Mouse (Mus musculus): ENCODE results near the gene Hist1h3b. TPM values are rescaled to one million over a fixed set of nuclear protein-coding genes. Genes with fewer than 3 reads are reported as not detected.

The Hist1h3b gene
- polyA plus RNA-seq, 1 experiment: 4.7 TPM

DNA sequence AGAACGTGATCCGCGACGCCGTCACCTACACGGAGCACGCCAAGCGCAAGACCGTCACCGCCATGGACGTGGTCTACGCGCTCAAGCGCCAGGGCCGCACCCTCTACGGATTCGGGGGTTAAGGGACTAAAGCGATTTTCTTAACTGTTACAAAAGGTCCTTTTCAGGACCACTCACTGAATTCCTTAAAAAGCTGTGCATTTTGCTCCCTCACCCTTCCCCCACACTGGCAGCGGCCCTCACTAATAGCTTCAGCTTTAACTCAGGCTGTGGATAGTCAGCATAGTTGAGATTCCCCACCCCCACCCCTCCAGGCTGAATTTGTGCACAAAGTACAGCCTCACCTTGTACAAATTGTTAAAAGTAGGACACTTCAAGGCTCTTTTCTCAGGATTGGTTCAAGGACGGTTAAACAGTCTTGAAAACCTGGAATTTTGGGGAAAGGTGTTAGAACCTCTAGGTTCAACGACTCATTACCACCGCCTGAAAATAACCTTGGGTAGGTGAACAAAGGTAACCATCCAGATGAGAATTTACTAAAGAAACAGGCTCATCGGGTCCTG lies 5.2 kb downstream of the Hist1h3b start:
- no peaks in the 10 kb centered on the region for H3K27me3 ChIP-seq (ENCODE audit: control insufficient read depth, insufficient read depth, low read length)
- peak overlapping the region; percentile 81 for H3K27ac ChIP-seq (ENCODE audit: control insufficient read depth, insufficient read depth, low read depth, low read length)
- H3K4me1 ChIP-seq (ENCODE audit: control insufficient read depth, insufficient read depth, low read length): peaks cover 4% of the 10 kb centered on the region; the same call in 1 of the 2 replicates
- H3K36me3 ChIP-seq (ENCODE audit: control insufficient read depth, insufficient read depth, low read length): no peaks in the 10 kb centered on the region
- TF ChIP-seq POLR2A (IDR thresholded peaks at IDR 0.05; ENCODE audit: control insufficient read depth, low read depth, low read length) (no peak), CTCF (IDR thresholded peaks at IDR 0.05; ENCODE audit: control insufficient read depth, insufficient read depth, insufficient replicate concordance, low read depth, low read length) (no peak)
- peak overlapping the region; percentile 68 for H3K4me3 ChIP-seq (ENCODE audit: control insufficient read depth, low read depth, low read length)

DNA sequence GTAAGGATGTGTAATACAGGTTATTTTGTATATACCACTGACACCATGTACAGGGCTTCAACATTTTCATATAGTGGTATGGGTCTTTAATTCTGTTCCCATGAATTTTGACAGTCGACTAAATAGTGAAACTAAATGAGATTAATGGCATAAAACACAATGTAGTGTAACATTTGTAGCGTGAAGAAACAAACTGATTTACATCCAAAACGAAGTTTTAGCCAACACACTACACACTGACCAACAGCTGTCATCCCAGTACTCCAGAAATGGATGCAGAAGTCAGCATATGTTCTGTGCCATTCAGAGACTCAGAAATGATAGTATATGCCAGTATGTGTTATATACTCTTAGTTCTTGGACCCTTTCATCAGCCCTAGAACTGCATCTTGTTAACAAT lies 5.9 kb downstream of the Hist1h3b start:
- no peaks in the 10 kb centered on the region for H3K27me3 ChIP-seq (ENCODE audit: control insufficient read depth, insufficient read depth, low read length)
- H3K36me3 ChIP-seq (ENCODE audit: control insufficient read depth, insufficient read depth, low read length): no peaks in the 10 kb centered on the region
- no peak for TF ChIP-seq CTCF (IDR thresholded peaks at IDR 0.05; ENCODE audit: control insufficient read depth, insufficient read depth, insufficient replicate concordance, low read depth, low read length)
- no peak overlapping the region for H3K27ac ChIP-seq (ENCODE audit: control insufficient read depth, insufficient read depth, low read depth, low read length)
- H3K4me1 ChIP-seq (ENCODE audit: control insufficient read depth, insufficient read depth, low read length): peaks cover 2% of the 10 kb centered on the region; the same call in 1 of the 2 replicates
- no peak overlapping the region; the same call in 1 of the 2 replicates for H3K4me3 ChIP-seq (ENCODE audit: control insufficient read depth, low read depth, low read length)

DNA sequence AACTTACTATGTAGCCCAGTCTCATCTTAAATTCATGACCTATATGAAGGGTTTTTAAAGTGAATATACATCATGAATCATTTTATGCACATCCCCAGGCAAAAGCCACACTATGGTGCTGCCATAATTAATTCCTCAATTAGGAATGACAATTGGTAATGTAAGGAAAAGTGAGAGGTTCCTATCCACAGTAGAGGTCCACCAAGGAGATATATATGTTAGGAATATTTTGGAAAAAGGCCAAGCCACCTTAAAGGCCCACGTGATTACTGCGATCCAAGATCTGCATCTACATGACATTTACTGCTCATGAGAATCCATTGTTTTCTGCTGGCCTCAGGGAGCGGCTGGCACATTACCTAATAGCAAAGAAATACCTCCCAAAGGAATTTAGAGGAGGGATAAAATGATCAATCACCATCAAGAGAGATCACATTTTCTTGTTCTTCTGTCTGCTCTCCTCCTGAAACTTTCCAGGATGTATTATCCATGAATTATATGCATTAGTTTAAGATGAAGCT lies 7.2 kb downstream of the Hist1h3b start:
- H3K27me3 ChIP-seq (ENCODE audit: control insufficient read depth, insufficient read depth, low read length): no peaks in the 10 kb centered on the region
- peaks cover 6% of the 10 kb centered on the region for H3K4me1 ChIP-seq (ENCODE audit: control insufficient read depth, insufficient read depth, low read length)
- no peaks in the 10 kb centered on the region for H3K36me3 ChIP-seq (ENCODE audit: control insufficient read depth, insufficient read depth, low read length)
- no peak for TF ChIP-seq CTCF (IDR thresholded peaks at IDR 0.05; ENCODE audit: control insufficient read depth, insufficient read depth, insufficient replicate concordance, low read depth, low read length)
- TF ChIP-seq POLR2A (IDR thresholded peaks at IDR 0.05; ENCODE audit: control insufficient read depth, low read depth, low read length): no peak
- peak overlapping the region; percentile 50; the same call in 1 of the 2 replicates for H3K4me3 ChIP-seq (ENCODE audit: control insufficient read depth, low read depth, low read length)
- H3K27ac ChIP-seq (ENCODE audit: control insufficient read depth, insufficient read depth, low read depth, low read length): no peak overlapping the region

DNA sequence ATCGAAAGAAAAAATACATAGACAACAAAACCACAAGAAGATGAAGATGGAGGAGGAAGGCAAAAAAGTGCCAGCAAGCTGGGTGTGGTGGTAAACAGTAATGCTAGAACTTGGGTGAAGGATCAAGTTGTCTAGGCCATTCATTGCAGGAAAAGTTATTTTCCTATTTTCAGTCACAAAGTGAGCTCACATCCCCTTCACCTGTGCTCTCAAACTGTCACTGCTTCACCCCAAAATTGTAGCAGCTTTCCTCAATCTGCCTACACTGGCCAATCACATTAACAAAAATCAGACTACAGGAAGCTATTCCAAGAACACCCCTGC lies 7.8 kb downstream of the Hist1h3b start:
- TF ChIP-seq CTCF (IDR thresholded peaks at IDR 0.05; ENCODE audit: control insufficient read depth, insufficient read depth, insufficient replicate concordance, low read depth, low read length) (no peak), POLR2A (IDR thresholded peaks at IDR 0.05; ENCODE audit: control insufficient read depth, low read depth, low read length) (no peak)
- Histone ChIP-seq H3K27ac (ENCODE audit: control insufficient read depth, insufficient read depth, low read depth, low read length) (peak overlapping the region; percentile 91), H3K4me1 (ENCODE audit: control insufficient read depth, insufficient read depth, low read length) (peaks cover 8% of the 10 kb centered on the region), H3K27me3 (ENCODE audit: control insufficient read depth, insufficient read depth, low read length) (no peaks in the 10 kb centered on the region), H3K36me3 (ENCODE audit: control insufficient read depth, insufficient read depth, low read length) (no peaks in the 10 kb centered on the region), H3K4me3 (ENCODE audit: control insufficient read depth, low read depth, low read length) (peak overlapping the region; percentile 85; the same call in 1 of the 2 replicates)

DNA sequence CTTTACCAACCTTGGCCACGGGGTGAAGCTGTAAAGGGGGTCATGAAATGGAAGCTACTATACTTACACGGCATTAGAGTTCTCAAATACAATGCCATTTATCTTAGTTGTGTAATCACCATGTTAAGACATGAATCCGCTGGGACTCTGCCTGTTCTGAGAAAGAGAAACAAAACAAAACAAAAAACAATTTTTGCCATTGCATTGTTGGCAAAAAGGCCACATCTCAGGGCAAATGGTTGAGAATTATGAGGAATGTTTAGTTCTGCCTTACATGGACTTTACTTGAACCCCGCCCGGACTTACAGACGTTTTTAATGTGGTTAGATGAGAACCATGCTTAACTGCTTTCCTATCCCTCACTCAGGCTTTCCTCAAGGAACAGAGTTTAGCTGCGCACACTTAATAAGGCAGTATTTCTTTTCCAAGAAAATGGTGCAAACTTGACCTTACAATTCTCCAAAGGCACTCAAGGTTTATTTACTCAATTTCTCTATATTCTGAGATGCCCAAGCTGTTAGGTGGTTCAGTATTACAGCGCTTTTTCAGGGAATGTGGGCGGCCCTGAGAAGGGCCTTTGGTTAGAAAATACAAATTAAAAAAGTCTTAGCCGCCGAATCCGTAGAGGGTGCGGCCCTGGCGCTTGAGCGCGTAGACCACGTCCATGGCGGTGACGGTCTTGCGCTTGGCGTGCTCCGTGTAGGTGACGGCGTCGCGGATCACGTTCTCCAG lies 8.3 kb downstream of the Hist1h3b start:
- Histone ChIP-seq H3K27me3 (ENCODE audit: control insufficient read depth, insufficient read depth, low read length) (no peaks in the 10 kb centered on the region), H3K4me1 (ENCODE audit: control insufficient read depth, insufficient read depth, low read length) (peaks cover 11% of the 10 kb centered on the region), H3K27ac (ENCODE audit: control insufficient read depth, insufficient read depth, low read depth, low read length) (peak overlapping the region; percentile 91), H3K4me3 (ENCODE audit: control insufficient read depth, low read depth, low read length) (peak overlapping the region; percentile 85), H3K36me3 (ENCODE audit: control insufficient read depth, insufficient read depth, low read length) (no peaks in the 10 kb centered on the region)
- TF ChIP-seq POLR2A (IDR thresholded peaks at IDR 0.05; ENCODE audit: control insufficient read depth, low read depth, low read length) (no peak), CTCF (IDR thresholded peaks at IDR 0.05; ENCODE audit: control insufficient read depth, insufficient read depth, insufficient replicate concordance, low read depth, low read length) (no peak)

DNA sequence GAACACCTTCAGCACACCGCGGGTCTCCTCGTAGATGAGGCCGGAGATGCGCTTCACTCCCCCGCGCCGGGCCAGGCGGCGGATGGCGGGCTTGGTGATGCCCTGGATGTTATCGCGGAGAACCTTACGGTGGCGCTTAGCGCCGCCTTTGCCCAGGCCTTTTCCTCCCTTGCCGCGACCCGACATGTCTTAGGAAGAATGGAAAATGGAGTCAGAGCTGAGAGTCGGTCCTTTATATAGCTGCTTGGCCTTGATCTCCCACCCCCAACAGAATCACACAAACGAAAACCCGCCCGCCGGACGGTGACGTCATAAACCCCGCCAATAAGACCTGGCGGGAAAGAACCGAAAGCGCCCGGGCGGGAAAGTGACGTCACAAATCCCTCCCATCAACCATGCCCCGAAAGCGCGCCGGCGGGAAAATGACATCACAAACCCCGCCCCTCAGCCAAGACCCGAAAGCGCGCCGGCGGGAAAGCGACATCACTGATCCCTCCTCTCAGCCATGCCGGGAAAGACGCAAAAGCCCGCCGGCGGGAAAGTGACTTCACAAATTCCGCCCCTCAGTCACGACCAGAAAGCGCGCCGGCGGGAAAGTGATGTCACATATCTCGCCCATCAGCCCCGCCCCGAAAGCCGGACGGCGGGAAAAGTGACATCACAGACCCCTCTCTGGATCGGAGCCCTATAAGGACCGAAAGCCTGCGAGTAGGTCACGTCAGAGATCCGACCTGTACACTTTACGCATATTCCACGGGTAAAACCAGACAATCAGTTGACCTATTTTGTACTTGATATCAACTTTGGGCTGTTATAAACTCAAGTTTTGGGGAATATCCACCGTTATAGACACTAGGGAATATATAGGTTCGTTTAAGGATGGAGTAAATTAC lies 9.2 kb downstream of the Hist1h3b start, which contains the start of gene Hist1h4a:
Gene Hist1h4a, minus strand, starts transcription at position 259 of the 893 bp plus-strand sequence.
- Histone ChIP-seq H3K36me3 (ENCODE audit: control insufficient read depth, insufficient read depth, low read length) (no peaks in the 10 kb centered on the region), H3K4me1 (ENCODE audit: control insufficient read depth, insufficient read depth, low read length) (peaks cover 11% of the 10 kb centered on the region), H3K27ac (ENCODE audit: control insufficient read depth, insufficient read depth, low read depth, low read length) (peak within 1 kb of the TSS; percentile 91), H3K27me3 (ENCODE audit: control insufficient read depth, insufficient read depth, low read length) (no peaks in the 10 kb centered on the region), H3K4me3 (ENCODE audit: control insufficient read depth, low read depth, low read length) (peak within 1 kb of the TSS; percentile 85)
- no peak for TF ChIP-seq CTCF (IDR thresholded peaks at IDR 0.05; ENCODE audit: control insufficient read depth, insufficient read depth, insufficient replicate concordance, low read depth, low read length)
- peak; percentile 51; the same call in 1 of the 2 replicates for TF ChIP-seq POLR2A (IDR thresholded peaks at IDR 0.05; ENCODE audit: control insufficient read depth, low read depth, low read length)

Measured in testis, adult 2 months (tissue).